Mouse (Mus musculus): ENCODE data around the gene Spem1. TPM values are rescaled to one million over a fixed set of nuclear protein-coding genes. Genes with fewer than 3 reads are reported as not detected.
"Not testable (repeated sequence)": the region's sequence is repeated elsewhere in the genome, so short reads cannot be mapped to it uniquely, and the experiment has no call there.

Gene Spem1
- under 1 TPM in 3 of 4 experiments, not detected in 1; 0.43 to 0.74 (median 0.49) TPM for total RNA-seq (2022)

DNA sequence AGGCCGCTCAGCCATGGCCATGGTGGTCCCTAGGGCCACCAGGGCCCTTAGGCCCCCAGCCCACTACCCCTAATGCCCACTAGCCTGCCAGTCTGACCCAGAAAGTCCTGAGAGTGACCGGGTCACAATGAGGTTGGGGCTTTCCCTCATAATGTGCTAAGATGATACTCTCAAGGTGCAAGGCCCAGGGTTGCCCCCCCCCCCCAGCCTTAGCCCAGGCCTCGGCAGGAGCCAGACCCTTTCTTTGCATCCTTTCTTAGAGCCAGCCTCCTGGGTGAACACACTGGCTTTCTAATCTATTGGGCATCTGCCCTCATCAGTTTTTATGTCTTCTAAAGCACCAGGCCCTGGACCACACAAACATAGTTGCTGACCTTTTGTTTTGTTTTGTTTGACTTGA, at the start of gene Spem1:
Spem1 (minus strand) TSS at position 101 of the 400 bp plus-strand sequence.
- no peak for DNase-seq (ENCODE audit: low spot score in 2 of 2)

DNA sequence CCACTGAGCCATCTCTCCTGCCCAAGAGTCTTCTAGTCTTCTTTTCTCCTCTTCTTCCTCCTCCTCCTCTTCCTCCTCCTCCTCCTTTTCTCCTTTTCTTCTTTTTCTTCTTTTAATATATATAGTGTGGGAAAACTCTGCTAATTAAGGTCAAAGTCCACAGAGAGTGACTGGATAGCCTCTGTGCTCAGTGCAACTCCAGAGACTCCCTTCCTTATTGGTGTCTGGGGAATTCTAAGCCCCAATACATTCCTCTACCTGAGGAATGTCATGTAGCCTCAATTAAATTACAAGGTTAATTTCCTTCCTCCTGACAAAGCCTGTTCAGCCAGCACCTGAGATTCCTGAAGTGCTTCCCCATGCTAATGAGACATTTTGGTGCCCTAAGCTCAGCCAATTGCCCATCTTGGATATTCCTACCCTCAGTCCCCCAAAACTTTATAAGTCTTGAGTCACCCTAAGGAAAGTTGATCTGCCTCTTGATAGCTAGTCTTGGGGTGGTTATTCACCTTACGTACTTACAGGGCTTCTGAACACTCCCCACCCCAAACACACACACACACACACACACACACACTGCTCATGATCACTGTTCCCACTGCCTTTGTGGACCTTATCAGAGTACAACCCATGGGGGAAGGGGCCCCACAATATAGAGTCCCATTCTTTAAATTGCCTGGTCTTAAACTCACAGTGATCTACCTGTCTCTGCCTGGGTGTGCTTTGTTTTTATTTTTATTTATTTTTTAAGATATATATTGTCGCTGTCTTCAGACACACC, 48.5 kb upstream of the Spem1 start:
- no peak for DNase-seq (ENCODE audit: low spot score in 2 of 2)

DNA sequence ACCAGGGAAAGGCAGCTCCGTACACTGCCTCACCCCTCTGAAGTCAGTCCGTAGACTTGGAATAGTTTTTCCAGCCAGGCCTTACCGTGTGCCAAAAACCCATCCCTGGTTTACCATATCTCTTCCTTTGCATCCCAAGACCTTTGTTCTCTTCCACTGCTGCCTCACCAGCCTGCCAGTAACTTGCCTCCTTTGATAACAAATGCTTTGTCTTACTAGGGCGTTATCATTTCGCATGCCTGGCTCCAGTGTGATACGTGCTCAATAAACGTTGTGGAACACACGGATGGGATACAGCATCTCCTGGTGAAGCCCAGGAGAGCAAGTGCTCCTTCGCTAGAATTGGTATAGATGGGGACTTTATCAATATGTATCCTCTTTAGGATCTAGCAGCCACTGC, 45.4 kb upstream of the Spem1 start:
- no peak for DNase-seq (ENCODE audit: low spot score in 2 of 2)

DNA sequence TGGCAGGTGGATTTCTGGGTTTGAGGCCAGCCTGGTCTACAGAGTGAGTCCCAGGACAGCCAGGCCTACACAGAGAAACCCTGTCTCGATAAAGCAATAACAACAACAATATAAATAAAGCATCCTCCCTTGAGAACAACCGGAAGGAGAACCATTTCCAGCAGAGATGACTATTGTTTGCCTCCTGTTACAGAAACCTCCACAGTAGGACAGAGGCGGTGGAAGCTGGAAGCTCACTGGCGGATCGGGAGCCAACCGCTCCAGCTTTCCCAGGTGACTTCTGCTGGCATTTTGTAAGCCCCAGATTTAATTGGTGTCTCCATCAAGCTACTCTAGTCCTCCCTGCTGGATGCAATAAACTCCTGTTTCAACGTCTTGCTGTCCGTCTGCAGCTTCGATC, 43.6 kb upstream of the Spem1 start:
- DNase-seq (ENCODE audit: low spot score in 2 of 2), result no peak

DNA sequence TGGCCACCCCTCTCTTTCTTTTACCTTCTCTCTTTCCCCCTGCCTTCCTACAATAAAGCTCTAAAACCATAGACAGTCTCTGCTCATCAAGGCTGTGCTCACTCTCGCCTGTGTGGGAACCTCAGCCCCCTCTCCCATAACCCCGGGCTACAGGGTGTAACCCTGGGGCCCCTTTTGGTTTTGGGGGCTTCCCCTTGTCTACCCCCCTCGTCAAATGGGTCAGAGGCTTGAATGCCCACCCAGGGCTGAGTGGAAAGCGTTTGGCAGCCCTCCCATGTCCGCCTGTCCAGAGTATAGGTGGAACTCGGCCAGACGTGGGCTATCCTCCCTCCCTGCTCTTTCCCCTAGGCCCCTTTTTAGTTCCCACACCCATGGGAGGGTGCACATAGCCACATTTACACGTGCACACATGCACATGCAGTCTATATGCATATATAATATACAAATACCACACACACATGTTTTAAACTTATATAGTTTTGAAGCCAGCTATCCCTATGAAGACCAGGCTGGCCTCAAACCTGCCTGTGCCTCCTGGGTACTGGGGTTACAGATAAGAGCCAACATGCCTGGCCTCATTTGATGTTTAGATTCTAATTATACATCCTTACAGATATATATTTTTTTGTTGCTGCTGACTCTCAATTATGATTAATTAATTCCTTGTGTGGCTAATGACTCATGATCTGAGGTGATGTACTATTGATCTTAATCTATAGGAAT, 42.3 kb upstream of the Spem1 start:
- no peak for DNase-seq (ENCODE audit: low spot score in 2 of 2)

DNA sequence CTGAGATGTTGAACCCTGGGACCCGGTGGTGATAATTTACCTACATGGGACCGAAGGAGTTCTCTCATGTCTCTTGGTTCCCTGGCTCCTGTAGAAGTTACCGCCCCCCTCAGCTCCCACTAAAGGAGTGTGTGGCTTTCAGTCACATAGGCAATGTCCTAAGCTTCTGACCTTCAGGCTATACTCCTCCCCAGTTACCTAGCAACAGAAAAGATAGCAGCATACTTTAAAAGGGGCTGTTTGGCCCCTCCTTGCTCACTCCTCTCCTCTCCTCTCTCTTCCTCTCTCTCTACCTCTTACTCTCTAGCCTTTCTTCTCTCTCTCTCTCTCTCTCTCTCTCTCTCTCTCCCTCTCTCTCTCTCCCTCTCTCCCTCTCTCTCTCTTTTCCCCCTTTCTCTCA, 41.7 kb upstream of the Spem1 start:
- not testable (repeated sequence) for DNase-seq (ENCODE audit: low spot score in 2 of 2)

DNA sequence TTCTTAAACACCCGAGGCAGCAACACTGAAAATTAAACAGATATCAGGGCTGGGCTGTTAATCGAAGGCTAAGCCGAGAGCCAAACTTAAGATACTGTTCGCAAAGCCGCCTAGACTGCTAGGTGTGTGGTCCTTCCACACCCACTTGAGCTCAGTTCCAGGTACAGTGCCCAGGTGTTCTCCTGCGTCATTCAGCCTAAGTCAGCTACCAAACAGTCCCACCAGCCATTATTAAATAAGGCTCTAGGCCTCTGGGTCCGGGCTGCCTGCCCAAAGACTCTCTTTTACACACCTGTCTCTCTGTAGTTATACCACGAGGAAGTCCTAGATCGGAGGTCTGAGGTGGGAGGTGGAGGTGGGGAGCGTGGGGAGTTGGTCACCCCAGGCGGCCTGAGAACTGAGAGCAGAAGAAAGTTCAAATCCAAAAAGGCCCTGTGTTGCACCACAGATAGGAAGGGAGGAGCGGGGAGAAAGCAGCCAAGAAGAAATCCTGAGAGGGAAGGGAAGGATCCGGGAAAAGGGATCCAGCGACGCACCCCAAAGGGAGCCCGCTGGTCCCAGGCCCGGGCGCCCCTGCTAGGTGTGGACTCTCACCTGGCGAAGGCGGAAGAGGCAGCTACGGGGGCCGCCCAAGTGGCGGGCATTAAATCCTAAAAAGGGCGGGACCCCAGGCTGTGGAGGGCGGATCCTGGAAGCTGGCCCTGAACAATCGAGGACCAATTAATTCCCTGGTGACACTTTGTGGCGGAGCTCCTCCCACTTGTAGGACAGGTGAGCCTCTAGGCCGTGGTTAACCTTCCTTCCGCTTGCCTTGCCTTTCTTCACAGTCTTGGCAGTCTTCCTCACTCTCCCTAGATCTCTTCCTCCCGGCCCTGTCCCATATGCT, 36.4 kb upstream of the Spem1 start, which contains the start of gene Tnk1:
Tnk1 (minus strand) TSS at position 618 of the 886 bp plus-strand sequence.
- DNase-seq (ENCODE audit: low spot score in 2 of 2), result no peak

DNA sequence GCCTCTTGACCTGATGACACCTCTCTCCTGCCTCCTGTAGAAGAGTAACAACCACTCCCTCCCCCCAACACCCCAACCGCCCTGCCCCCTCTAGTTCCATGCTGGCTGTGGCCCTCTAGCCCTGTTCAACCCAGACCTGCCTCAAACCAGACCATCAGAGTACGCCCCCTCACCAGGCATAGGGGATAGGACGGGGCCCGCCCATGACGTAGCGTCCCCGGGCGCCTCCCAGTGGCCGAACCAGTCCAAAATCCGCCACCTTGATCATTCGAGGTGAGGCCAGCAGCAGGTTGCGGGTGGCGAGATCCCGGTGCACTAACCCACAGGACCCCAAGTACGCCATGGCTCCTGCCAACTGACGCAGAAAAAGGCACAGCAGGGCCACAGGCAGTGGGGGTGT, 33.4 kb upstream of the Spem1 start:
- no peak for DNase-seq (ENCODE audit: low spot score in 2 of 2)

DNA sequence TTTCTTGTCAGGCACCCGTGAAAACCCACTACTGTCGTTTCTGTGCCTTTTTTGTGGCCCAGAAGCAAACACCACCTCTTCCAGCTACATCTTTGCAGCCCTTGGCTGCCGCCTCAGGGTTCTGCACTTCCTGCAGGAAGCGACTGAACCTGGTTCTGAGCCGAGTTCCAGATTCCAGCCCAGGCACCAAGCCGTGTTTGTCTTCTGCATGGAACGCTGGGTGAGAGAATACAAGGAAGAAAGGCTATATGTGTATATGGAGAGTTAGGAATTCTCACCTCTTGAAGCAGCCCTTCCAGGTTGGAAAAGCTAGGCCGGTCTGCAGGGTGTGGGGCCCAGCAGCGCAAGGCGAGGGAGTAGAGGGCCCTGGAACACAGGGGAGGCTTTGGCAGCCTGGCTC, 32.7 kb upstream of the Spem1 start:
- no peak for DNase-seq (ENCODE audit: low spot score in 2 of 2)

DNA sequence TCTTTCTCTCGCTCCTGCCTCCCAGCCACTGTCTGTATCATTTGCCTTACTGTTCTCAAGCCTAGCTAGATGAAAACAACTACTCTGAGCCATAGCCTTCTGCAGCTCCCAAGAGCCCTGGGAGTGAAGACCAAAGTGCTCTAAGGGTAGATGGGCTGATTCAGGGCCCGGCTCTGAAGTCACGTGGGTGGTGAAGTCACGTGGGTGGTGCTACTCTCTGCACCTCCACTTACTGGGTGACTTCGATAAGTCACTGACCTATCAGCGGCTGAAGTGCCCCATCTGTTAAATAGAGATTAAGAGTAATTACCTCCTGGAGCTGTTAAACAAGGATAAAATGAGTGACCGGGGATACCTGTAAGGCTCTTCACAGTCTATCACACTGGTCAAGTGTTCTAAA, 32.0 kb upstream of the Spem1 start:
- no peak for DNase-seq (ENCODE audit: low spot score in 2 of 2)

DNA sequence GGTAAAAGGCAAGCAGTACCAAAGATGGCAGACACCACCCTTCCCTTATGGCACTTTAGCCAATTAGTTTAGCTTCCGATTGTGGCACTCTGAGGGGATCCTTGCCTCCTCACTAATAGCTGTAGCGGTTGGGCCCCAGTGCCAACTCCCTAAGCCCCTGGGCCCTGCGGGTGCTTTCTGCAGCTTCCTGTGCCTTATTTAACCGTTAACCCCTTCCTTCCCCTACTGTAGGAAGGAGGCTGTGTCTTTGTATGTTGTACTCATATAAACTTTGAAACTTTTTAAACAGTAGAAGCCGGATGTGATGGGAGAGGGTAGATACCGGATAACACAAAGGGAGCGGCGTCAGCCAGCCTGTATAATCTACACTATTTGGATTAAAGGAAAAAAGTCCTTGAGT, 28.8 kb upstream of the Spem1 start:
- DNase-seq (ENCODE audit: low spot score in 2 of 2), result no peak

DNA sequence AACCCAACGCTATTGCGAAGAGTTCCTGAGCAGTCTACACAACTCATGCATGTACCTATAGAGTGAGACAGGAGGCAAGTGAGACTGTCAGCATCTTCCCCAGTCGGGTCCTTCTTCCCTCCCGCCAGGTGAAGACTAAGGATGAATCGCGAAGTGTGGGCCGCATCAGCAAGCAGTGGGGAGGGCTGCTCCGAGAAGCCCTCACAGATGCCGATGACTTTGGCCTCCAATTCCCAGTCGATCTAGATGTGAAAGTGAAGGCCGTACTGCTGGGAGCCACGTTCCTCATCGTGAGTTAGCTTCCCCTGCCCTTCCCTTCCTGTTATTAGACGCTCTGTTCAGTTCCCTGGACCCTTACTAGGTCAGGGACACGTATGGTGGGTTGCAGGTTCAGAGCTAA, 27.9 kb upstream of the Spem1 start:
- DNase-seq (ENCODE audit: low spot score in 2 of 2), result no peak

DNA sequence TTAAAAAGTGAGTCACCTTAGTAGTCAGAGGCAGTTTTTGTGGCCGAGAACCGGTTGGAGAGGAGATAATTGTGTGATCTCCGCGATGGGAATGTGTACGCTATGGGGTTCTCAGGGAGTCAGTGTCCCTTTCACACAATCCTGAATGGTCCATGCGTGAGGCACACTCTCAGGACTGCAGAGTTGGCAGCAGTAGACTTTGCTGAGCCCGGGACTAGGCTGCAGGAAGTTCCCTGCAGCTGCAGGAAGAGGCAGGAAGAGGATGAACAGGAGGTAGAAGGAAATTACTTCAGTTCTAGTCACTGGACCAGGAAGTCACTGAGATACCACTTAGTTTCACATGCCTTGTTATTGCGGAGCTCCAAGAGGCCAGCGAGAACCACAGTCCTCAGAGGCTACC, 27.1 kb upstream of the Spem1 start:
- DNase-seq (ENCODE audit: low spot score in 2 of 2), result no peak

DNA sequence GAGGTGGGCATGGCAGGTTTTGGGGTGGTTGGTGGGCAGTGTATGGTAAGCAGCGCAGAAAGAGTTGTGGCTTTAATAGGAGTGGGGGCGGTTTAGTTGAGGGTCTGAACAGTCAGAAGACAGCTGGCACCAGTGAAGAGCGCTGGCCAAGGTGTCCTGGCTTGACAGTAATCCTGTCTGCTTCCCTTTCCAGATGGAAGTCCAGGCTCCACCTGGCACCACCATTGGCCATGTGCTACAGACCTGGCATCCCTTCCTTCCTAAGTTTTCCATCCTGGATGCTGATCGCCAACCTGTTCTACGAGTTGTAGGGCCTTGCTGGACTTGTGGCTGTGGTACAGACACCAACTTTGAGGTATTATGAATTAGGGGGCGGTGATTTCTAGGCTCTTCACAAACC, 26.0 kb upstream of the Spem1 start:
- DNase-seq (ENCODE audit: low spot score in 2 of 2), result no peak

DNA sequence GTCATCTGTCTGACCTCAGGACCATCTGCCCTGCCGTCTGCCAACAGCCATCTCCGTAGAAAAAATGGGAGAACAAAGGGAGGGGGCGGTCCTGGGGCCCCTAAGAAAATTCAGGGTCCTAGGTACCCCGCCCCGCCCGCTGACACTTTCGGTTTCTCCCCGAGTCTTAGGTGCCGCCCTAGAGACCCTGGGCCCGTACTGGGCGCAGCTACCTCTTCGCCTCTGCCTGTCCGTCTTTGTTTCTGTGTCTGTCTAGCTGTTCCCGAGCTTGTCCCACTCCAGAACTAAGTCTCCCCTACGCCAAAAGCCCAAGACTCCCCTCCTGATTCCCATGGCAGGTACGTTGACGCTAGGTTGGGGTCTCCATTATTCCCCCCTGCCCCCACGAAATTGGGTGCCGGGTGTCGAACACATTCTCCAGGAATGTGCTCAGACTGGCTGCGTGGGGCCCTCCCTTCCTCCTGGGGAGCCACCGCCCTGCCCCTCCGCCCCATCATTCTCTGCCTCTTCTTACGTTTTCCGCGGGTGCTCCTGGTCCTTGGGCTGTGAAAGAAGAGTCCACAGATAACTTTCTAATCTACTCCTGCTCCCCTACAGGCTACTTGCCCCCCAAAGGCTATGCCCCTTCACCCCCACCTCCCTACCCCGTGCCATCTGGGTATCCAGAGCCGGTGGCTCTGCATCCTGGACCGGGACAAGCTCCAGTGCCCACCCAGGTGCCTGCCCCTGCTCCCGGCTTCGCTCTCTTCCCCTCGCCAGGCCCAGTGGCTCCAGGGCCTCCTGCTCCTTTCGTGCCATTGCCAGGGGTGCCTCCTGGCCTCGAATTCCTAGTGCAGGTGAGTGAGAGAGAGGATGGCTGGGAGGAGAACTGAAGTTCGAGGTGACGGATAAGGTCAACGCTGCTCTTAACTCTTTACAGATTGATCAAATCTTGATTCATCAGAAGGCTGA, 25.0 kb upstream of the Spem1 start:
- no peak for DNase-seq (ENCODE audit: low spot score in 2 of 2)

DNA sequence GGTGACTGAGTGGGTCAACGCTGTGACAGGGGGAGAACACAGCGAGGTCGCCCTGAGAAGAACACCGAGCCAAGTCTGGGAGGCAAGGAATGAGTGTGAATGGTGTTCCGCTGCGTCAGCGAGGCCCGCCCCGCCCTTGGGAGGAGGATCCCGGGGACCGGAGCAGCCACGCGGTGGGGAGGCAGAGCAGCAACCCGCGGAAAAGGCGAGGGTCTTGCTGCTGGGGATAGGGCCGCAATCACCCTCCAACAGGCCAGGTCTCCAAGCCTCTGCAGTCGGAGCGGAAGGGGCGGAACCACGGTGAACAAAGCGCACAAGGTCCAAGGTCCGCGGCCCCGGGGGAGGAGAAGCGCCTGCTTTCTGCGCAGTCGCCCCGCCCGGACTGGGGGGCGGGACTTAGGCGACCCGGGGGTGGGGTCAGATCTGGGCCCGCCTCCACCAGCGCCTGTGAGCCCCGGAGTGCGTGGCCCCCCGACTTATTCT, 24.3 kb upstream of the Spem1 start, which contains the start of gene Plscr3:
Plscr3 (plus strand) TSS at position 179 of the 483 bp plus-strand sequence.
- DNase-seq (ENCODE audit: low spot score in 2 of 2), result peak; percentile 75 to 82

DNA sequence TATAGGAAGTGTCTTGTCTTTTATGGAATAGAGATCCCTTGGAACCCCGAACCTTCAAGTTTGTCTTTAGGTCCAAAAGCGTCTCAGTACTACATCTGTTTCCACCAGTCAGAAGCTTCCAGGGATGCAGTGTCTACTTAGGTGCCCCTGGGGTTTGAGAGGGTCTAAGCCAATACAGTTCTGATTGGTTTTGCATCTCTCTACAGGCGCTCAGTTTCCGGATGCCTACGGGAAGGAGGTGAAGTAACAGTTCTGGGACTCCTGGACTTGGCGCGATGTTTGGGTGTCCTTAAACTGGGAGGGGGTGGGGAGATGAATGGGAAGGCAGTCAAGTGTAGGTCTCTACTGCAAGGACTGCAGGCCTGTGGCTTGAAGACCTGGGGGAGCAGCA, 16.7 kb upstream of the Spem1 start:
- DNase-seq (ENCODE audit: low spot score in 2 of 2), result no peak

DNA sequence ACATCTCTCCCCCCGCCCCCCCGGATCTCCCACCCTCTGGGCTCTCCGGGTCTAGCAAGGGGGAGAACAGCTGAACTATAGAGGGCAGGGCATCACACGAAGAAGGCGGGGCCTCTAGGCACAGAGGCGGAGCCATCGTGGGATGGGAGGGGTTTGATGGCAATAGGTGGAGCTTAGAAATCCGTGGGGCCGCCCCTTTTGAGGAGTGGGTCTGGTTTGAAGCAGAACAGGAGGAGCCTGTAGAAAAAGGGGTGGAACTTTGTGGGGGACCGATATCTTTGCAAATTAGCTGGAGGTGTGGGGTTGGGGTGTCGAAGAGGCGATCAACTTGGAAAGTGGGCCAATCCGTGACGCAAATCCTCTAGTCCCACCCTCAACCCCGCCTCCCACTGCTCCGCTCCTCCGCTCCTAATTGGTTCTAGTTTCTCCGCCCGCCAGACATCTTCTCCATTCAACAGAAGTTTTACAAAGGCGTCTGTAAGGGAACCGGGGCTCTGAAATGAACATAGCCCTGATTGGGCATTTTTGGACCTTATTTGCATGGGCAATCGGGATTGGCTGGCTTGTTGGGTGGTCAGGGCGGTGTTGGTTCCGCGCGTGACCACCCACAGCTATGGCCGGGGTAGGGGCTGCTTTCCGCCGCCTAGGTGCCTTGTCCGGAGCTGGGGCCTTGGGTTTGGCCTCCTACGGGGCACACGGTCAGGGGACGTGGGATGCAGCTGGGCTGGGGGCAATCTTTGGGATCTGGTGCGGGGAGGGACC, 16.2 kb upstream of the Spem1 start, which contains the start of gene Tmem256:
Tmem256 (plus strand) TSS at position 563 of the 762 bp plus-strand sequence.
- DNase-seq (ENCODE audit: low spot score in 2 of 2), result peak; percentile 94 to 98

DNA sequence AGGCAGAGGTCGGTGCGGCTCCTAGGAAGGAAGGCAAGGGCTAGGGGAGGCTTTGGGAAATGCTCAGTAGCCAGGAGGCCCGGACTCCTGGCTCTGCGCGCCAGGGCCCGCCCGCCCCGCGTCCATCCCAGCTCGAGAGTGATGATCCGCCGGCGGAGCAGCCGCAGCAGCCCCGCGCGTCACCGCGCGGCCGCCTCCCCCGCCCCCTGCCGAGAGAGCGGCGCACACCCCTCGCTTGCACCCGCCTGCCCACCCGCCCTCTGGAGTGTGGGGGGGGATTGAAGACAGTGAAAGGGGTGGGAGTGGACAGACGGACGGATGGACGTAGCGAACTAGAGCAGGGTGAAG, 15.6 kb upstream of the Spem1 start, which contains the start of gene Nlgn2:
Nlgn2 (minus strand) TSS at position 181 of the 348 bp plus-strand sequence.
- peak in 1 of 2 experiments; percentile 37 for DNase-seq (ENCODE audit: low spot score in 2 of 2)
